Mouse (Mus musculus) liver, adult 2 months (tissue): ENCODE results near the gene Smpd1. TPM values are rescaled to one million over a fixed set of nuclear protein-coding genes. Genes with fewer than 3 reads are reported as not detected.
A peak's percentile ranks its signal among the peaks of the same experiment; 100 is the strongest.

Experiments
- DNase-seq: peaks from one replicate; pipeline ENCODE4 v3.0.0-alpha.2; 2011; ENCODE audit warnings: low read depth, low spot score; ENCODE audit errors: extremely low read depth
- H3K27ac ChIP-seq: fragments of 200-500 bp; replicated peaks from 2 replicates; pipeline ENCODE4 v1.5.1; 2012; ENCODE audit warnings: low read depth, mild to moderate bottlenecking, control low read depth, inconsistent platforms, low read length; ENCODE audit not compliant: insufficient read depth
- H3K27me3 ChIP-seq: fragments of 200-500 bp; 2 replicates; pipeline ENCODE4 v1.6.1; 2012; ENCODE audit warnings: mild to moderate bottlenecking, moderate library complexity, low read length, inconsistent platforms; ENCODE audit not compliant: control insufficient read depth, insufficient read depth
- H3K36me3 ChIP-seq: fragments of 200-500 bp; 2 replicates; pipeline ENCODE4 v1.6.1; 2012; ENCODE audit warnings: low read length, inconsistent platforms; ENCODE audit not compliant: control insufficient read depth, insufficient read depth
- H3K4me1 ChIP-seq: fragments of 200-500 bp; 2 replicates; pipeline ENCODE4 v1.6.1; 2011; ENCODE audit warnings: low read length; ENCODE audit not compliant: control insufficient read depth, insufficient read depth
- H3K4me3 ChIP-seq: fragments of 200-500 bp; 2 replicates; pipeline ENCODE4 v1.5.1; 2011; ENCODE audit warnings: low read depth, mild to moderate bottlenecking, control low read depth, low read length, moderate library complexity; ENCODE audit not compliant: insufficient read depth
- H3K79me2 ChIP-seq: fragments of 200-500 bp; 2 replicates; pipeline ENCODE4 v1.6.1; 2012; ENCODE audit warnings: inconsistent platforms, mild to moderate bottlenecking, low read length, moderate library complexity; ENCODE audit not compliant: control insufficient read depth, insufficient read depth
- H3K9ac ChIP-seq: fragments of 200-500 bp; 2 replicates; pipeline ENCODE4 v1.6.1; 2012; ENCODE audit warnings: low read depth, mild to moderate bottlenecking, control low read depth, inconsistent platforms, low read length
- CTCF ChIP-seq: fragments of 200-500 bp; IDR thresholded peaks from 2 replicates; pipeline ENCODE4 v1.5.1; 2011; ENCODE audit warnings: low read depth, low read length, control low read depth
- POLR2A ChIP-seq: fragments of 200-500 bp; IDR thresholded peaks from 2 replicates; pipeline ENCODE4 v1.6.1; 2011; ENCODE audit warnings: low read length, control low read depth; ENCODE audit not compliant: insufficient read depth; ENCODE audit errors: extremely low read depth
- WGBS: fragments of 180-500 bp; shearing (Covaris S2); methylation state at CpG from one replicate; pipeline ENCODE4 v1.1.7; 2018; 5-methylcytosine and 5-hydroxymethylcytosine counted together
- polyA plus RNA-seq: library from polyadenylated mRNA; depleted of rRNA; stranded (reverse); fragments of >200 nt; gene quantifications from 2 replicates; pipeline ENCODE4 v1.2.3, GENCODE M21; 2012
- total RNA-seq: library from RNA; depleted of rRNA; stranded (reverse); fragments of >200 nt; gene quantifications from 2 replicates; pipeline ENCODE4 v1.2.3, GENCODE M21; 2014

Smpd1 gene
- total and polyA plus RNA-seq, 2 experiments: 33.1 to 51.9 TPM

GRCm38 (mm10) chr7:105516669-105517360 is 37.3 kb upstream of the Smpd1 start:
- DNase-seq: peak; percentile 7
- WGBS: 39% methylated on average over 9 of the region's 9 CpGs
- Histone ChIP-seq H3K27me3 (no peaks in the 10 kb centered on the region), H3K79me2 (no peaks in the 10 kb centered on the region), H3K9ac (no peak overlapping the region), H3K27ac (no peak overlapping the region), H3K4me1 (no peaks in the 10 kb centered on the region), H3K4me3 (no peak overlapping the region), H3K36me3 (no peaks in the 10 kb centered on the region)
- TF ChIP-seq POLR2A (no peak), CTCF (no peak)

- no peak for TF ChIP-seq POLR2A
- no peak for TF ChIP-seq CTCF
Observed at GRCm38 (mm10) chr7:105519336-105519735, 34.8 kb upstream of the Smpd1 start.

GRCm38 (mm10) chr7:105519771-105520170 is 34.4 kb upstream of the Smpd1 start:
- Histone ChIP-seq H3K36me3 (no peaks in the 10 kb centered on the region), H3K9ac (no peak overlapping the region), H3K79me2 (no peaks in the 10 kb centered on the region), H3K27ac (no peak overlapping the region), H3K27me3 (no peaks in the 10 kb centered on the region), H3K4me1 (no peaks in the 10 kb centered on the region), H3K4me3 (no peak overlapping the region)
- TF ChIP-seq POLR2A (no peak), CTCF (no peak)
- no peak for DNase-seq
- 79% methylated on average over 2 of the region's 2 CpGs for WGBS

More at GRCm38 (mm10) chr7:105519336-105519735, 34.8 kb upstream of the Smpd1 start:
- Histone ChIP-seq H3K27me3 (no peaks in the 10 kb centered on the region), H3K79me2 (no peaks in the 10 kb centered on the region), H3K27ac (no peak overlapping the region), H3K9ac (no peak overlapping the region), H3K4me3 (no peak overlapping the region), H3K4me1 (no peaks in the 10 kb centered on the region), H3K36me3 (no peaks in the 10 kb centered on the region)
- no peak for DNase-seq
- WGBS: 83% methylated on average over 11 of the region's 11 CpGs

GRCm38 (mm10) chr7:105520201-105520600 is 34.0 kb upstream of the Smpd1 start:
- H3K79me2 ChIP-seq: no peaks in the 10 kb centered on the region
- H3K9ac ChIP-seq: no peak overlapping the region
- H3K4me1 ChIP-seq: no peaks in the 10 kb centered on the region
- H3K4me3 ChIP-seq: no peak overlapping the region
- no peaks in the 10 kb centered on the region for H3K27me3 ChIP-seq
- WGBS: 52% methylated on average over 6 of the region's 6 CpGs
- peak; percentile 9 for DNase-seq
- no peak for TF ChIP-seq CTCF
- no peak for TF ChIP-seq POLR2A
- H3K36me3 ChIP-seq: no peaks in the 10 kb centered on the region
- no peak overlapping the region for H3K27ac ChIP-seq

GRCm38 (mm10) chr7:105524222-105524621 is 29.9 kb upstream of the Smpd1 start:
- WGBS: 88% methylated on average over 2 of the region's 2 CpGs
- Histone ChIP-seq H3K4me3 (no peak overlapping the region), H3K27me3 (no peaks in the 10 kb centered on the region), H3K4me1 (no peaks in the 10 kb centered on the region), H3K27ac (no peak overlapping the region), H3K36me3 (no peaks in the 10 kb centered on the region), H3K79me2 (no peaks in the 10 kb centered on the region), H3K9ac (no peak overlapping the region)
- TF ChIP-seq POLR2A (no peak), CTCF (no peak)
- DNase-seq: no peak

- Histone ChIP-seq H3K9ac (no peak overlapping the region), H3K79me2 (no peaks in the 10 kb centered on the region), H3K27me3 (no peaks in the 10 kb centered on the region), H3K27ac (no peak overlapping the region), H3K36me3 (no peaks in the 10 kb centered on the region), H3K4me1 (no peaks in the 10 kb centered on the region), H3K4me3 (no peak overlapping the region)
- WGBS: 64% methylated on average over 1 of the region's 1 CpGs
- TF ChIP-seq POLR2A: no peak
- TF ChIP-seq CTCF: peak; percentile 35
- DNase-seq: no peak
Observed at GRCm38 (mm10) chr7:105527306-105527937, 26.7 kb upstream of the Smpd1 start.
